Mouse (Mus musculus) forebrain, embryonic 10.5 days (tissue): Measurements from ENCODE around the gene Otof. TPM values are rescaled to one million over a fixed set of nuclear protein-coding genes. Genes with fewer than 3 reads are reported as not detected.
A peak's percentile ranks its signal among the peaks of the same experiment; 100 is the strongest.

ENCODE experiments used
- DNase-seq: peaks from one replicate; pipeline ENCODE4 v3.0.0-alpha.2; 2017; ENCODE audit warnings: low spot score; ENCODE audit errors: extremely low spot score
- H3K27ac ChIP-seq: fragments of 300-500 bp; sonication (generic); 2 replicates; pipeline ENCODE4 v1.5.1; 2016; ENCODE audit warnings: mild to moderate bottlenecking
- H3K27me3 ChIP-seq: fragments of 300-500 bp; sonication (generic); 2 replicates; pipeline ENCODE4 v1.6.1; 2016; ENCODE audit warnings: mild to moderate bottlenecking; ENCODE audit not compliant: poor library complexity, severe bottlenecking
- H3K36me3 ChIP-seq: fragments of 300-500 bp; sonication (generic); replicated peaks from 2 replicates; pipeline ENCODE4 v1.6.1; 2016; ENCODE audit warnings: mild to moderate bottlenecking, moderate library complexity
- H3K4me1 ChIP-seq: fragments of 300-500 bp; sonication (generic); 2 replicates; pipeline ENCODE4 v1.6.1; 2016
- H3K4me3 ChIP-seq: fragments of 300-500 bp; sonication (generic); 2 replicates; pipeline ENCODE4 v1.5.1; 2016; ENCODE audit warnings: mild to moderate bottlenecking, moderate library complexity
- H3K9me3 ChIP-seq: fragments of 300-500 bp; sonication (generic); 2 replicates; pipeline ENCODE4 v1.6.1; 2016; ENCODE audit warnings: mild to moderate bottlenecking, moderate library complexity
- WGBS: fragments of 180-500 bp; shearing (Covaris S2); methylation state at CpG from one replicate; pipeline ENCODE4 v1.1.7; 2016; 5-methylcytosine and 5-hydroxymethylcytosine counted together
- polyA plus RNA-seq: library from polyadenylated mRNA; unstranded; fragments of >200 nt; fragmentation: Nextera tagmentation; extraction: Ambion mirVana; gene quantifications from 2 replicates; pipeline ENCODE4 v1.2.1, GENCODE M21; 2016

The Otof gene
- polyA plus RNA-seq, 1 experiment from 2014 or later = 0.12 TPM

DNA sequence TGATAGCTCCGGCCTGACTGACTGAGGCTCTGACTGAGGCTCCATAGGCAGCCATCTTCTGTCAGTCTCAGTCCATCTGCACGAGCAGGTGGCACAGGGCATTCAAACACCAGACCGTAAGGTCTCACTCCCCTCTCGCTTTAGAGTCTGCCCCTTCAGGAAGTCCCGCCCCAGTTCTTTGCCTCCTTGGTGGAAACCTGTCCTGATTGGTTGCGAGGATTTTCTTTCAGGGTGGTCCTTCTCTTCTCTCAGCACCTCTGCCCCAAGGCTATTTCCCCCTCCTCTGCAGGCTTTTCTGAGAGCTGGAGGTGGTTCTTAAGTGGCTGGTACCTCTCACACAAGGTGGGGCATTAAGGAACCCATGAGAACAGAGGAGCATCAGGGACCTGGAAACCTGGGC is 8.7 kb upstream of the Otof start:
- Histone ChIP-seq H3K4me3 (no peak overlapping the region), H3K27me3 (peaks cover 23% of the 10 kb centered on the region), H3K36me3 (no peaks in the 10 kb centered on the region), H3K9me3 (no peaks in the 10 kb centered on the region), H3K27ac (no peak overlapping the region), H3K4me1 (peaks cover 25% of the 10 kb centered on the region)
- 52% methylated on average over 6 of the region's 6 CpGs for WGBS
- no peak for DNase-seq

DNA sequence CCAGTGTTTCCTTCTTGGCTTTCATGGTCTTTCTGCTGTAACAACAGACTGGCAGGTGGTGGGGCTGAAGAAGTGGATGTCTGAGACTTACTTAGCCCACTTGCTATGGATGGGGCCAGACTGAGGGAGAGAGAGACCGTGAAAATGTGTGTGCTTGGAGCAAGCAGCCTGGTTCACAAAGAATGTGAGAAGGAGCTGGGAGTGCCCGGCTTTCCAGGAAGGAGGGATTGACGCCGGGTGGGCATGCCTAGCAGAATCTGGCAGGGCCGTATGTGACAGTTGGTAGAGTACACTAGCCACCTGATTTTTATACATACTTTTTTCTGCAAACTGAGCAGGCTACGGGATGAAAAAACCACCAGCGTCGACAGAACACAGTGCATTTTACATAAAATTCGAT is 4.6 kb upstream of the Otof start:
- DNase-seq = no peak
- Histone ChIP-seq H3K27ac (no peak overlapping the region), H3K27me3 (peaks cover 59% of the 10 kb centered on the region), H3K4me3 (peak overlapping the region; percentile 38), H3K9me3 (no peaks in the 10 kb centered on the region), H3K36me3 (no peaks in the 10 kb centered on the region), H3K4me1 (peaks cover 34% of the 10 kb centered on the region)
- WGBS = 37% methylated on average over 9 of the region's 9 CpGs

DNA sequence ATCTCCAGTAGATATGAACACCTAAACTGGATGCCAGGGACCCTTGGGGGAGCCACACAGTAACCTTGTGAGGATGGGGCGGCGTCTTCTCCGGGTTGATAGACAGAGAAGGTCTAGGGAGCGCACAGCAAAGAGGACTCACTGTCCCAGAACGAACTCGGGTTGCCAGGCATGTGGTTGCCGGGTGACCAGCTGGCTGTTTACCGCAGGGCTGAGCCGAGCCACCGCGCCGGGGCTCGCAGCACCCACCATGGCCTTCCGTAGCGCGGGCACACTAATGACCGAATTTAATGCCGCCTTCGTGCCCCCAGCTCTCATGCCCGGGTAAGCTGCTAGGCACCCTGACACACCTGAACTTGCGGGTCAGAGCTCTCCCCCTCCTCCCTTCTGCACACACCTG is 4.1 kb upstream of the Otof start, which contains the start of gene 1700001C02Rik:
Gene 1700001C02Rik (plus strand): TSS at position 187 of the 400 bp plus-strand sequence.
- no peak for DNase-seq
- WGBS = 18% methylated on average over 21 of the region's 21 CpGs
- no peaks in the 10 kb centered on the region for H3K9me3 ChIP-seq
- no peak within 1 kb of the TSS for H3K27ac ChIP-seq
- H3K27me3 ChIP-seq = peaks cover 63% of the 10 kb centered on the region
- H3K4me1 ChIP-seq = peaks cover 36% of the 10 kb centered on the region
- H3K36me3 ChIP-seq = no peaks in the 10 kb centered on the region
- H3K4me3 ChIP-seq = peak within 1 kb of the TSS; percentile 38

DNA sequence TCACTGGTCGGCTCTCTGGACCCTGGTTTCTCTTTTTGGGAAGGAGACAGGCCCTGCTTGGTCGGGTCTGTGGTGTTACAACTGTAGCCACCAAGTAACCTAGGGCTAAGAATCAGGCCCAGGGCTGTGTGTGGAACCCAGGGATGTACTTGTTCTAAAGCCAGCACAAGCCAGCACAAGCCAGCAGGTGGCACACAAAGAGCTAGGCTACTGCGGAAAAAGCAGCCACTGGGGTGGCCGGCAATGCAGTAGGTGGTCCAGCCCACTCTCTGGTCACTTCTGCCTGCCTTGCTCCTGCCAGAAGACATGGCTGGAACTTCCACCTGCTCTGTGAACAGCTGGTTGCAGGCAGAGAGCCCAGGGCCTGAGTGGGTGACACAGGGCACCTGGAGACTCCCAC is 1.6 kb downstream of the Otof start:
- no peaks in the 10 kb centered on the region for H3K9me3 ChIP-seq
- 0 out of 2 replicates have a peak overlapping the region, but pooled peaks have one; percentile 40 for H3K27ac ChIP-seq
- peaks cover 30% of the 10 kb centered on the region for H3K4me1 ChIP-seq
- no peaks in the 10 kb centered on the region for H3K36me3 ChIP-seq
- WGBS = 41% methylated on average over 4 of the region's 4 CpGs
- no peak for DNase-seq
- peaks cover 45% of the 10 kb centered on the region for H3K27me3 ChIP-seq
- no peak overlapping the region for H3K4me3 ChIP-seq

DNA sequence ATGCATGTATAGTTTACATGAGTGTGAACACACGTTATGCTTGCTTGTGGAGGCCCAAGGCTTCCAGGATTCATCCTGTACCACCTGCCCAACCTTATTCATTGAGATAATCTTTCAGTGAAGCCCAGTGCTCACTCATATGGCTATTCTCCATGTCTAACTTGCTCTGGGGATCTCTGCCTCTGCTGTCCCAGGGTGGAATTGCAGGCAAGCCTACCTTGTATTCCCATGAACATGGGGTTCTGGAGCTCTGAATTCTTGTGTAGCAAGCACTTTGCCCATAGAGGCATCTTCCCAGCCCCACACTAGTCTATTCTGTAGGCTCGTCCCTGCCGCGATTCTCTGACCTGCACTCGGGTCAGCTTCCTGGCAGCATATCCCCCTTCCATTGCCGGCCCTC is 5.7 kb downstream of the Otof start:
- no peaks in the 10 kb centered on the region for H3K9me3 ChIP-seq
- peaks cover 19% of the 10 kb centered on the region for H3K4me1 ChIP-seq
- no peak overlapping the region for H3K27ac ChIP-seq
- WGBS = 57% methylated on average over 6 of the region's 6 CpGs
- no peaks in the 10 kb centered on the region for H3K36me3 ChIP-seq
- no peak for DNase-seq
- peaks cover 8% of the 10 kb centered on the region for H3K27me3 ChIP-seq
- H3K4me3 ChIP-seq = no peak overlapping the region

DNA sequence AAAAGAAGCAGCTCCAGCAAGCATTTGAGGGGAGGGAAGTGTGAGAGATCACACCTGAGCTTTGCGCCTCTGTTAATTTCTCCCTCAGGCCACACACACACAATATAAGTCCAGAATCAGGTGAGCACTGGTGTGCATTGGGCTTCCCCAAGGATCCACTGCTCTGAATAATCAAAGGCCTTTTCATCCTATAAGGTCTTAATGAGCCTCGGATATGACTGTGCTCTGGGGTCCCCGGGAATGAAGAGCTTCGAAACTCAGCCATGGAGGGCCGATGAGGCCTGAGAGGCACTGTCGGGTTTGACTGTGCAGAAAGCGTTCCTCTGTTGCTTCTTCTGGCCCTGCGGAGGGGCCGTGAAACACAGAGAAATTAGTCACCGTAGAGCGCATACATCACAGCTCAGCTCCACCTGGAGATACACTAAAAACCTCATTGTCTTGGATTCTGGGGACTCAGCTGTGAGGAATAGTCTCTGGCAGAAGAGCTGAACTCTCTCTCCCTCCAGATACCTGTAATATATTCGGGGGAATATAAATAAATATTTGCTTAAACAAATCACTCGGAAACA is 17.3 kb downstream of the Otof start:
- WGBS = 88% methylated on average over 13 of the region's 13 CpGs
- Histone ChIP-seq H3K4me1 (no peaks in the 10 kb centered on the region), H3K27me3 (no peaks in the 10 kb centered on the region), H3K9me3 (no peaks in the 10 kb centered on the region), H3K36me3 (no peaks in the 10 kb centered on the region), H3K27ac (no peak overlapping the region), H3K4me3 (no peak overlapping the region)
- no peak for DNase-seq

DNA sequence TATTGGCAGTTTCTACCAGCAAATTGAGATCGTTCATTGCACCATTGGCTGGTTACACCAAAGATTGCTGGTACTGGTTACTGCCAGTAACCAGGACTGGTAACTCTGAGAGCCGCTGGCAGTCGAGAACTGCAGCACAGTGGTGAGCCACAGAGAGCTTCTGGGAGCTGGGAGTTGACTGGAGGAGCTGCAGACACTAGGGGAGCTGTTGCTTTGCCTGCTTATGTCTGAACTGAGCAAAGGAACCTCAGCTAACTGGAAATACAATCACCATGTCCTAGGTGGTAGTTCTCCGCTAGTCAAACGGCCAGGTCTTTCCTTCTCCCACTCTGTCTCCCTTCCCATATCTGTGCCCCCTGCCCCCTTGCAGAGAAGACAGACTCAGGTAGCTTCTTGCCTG is 19.5 kb downstream of the Otof start:
- H3K4me1 ChIP-seq = no peaks in the 10 kb centered on the region
- no peak overlapping the region for H3K4me3 ChIP-seq
- H3K27ac ChIP-seq = no peak overlapping the region
- WGBS = 80% methylated on average over 5 of the region's 5 CpGs
- no peaks in the 10 kb centered on the region for H3K36me3 ChIP-seq
- H3K27me3 ChIP-seq = no peaks in the 10 kb centered on the region
- no peak for DNase-seq
- no peaks in the 10 kb centered on the region for H3K9me3 ChIP-seq

DNA sequence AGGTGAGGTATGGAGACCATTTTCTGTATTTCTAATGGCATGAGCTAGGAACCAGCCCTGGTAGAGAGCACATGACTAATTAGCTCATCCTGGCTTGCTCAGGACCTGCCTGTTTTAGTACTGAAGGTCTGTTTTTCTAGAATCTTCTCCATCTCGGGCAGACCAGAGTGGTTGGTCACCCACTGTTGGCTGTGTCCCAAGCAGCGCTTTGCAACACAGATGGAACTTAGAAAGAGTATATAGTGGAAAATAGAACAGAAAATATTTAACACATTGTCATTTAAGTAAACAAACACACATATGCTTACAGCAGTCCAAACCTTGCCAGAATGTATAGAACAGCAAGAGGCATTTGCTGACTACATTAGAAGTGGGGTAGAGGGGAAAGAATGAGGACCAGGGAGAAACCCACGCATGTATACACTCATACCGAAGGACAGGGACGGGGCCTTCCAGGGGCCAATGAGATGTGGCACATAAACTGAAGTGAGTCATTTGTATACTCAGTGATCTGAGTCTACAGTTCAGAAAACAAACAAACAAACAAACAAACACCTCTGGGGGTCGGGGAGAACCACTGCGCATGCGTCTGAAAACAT is 21.3 kb downstream of the Otof start:
- H3K4me1 ChIP-seq = no peaks in the 10 kb centered on the region
- H3K27ac ChIP-seq = no peak overlapping the region
- H3K4me3 ChIP-seq = no peak overlapping the region
- H3K36me3 ChIP-seq = no peaks in the 10 kb centered on the region
- no peaks in the 10 kb centered on the region for H3K9me3 ChIP-seq
- DNase-seq = no peak
- WGBS = 93% methylated on average over 8 of the region's 8 CpGs
- H3K27me3 ChIP-seq = no peaks in the 10 kb centered on the region

DNA sequence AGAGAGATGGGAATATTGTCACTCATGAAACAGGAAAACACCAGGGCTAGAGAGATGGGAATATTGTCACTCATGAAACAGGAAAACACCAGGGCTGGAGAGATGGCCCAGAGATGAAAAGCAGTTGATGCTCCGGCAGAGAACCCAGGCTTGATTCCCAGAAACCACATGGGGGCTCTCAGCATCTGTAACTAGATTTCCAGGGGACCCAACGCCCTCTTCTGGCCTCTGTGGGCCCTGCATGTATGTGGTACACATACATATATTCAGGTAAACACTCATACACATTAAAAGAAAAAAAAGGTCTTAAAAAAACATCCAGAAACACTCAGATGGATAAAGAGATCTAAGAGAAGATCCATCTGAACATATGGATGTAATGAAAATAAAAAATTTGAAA is 22.8 kb downstream of the Otof start:
- Histone ChIP-seq H3K4me1 (no peaks in the 10 kb centered on the region), H3K9me3 (no peaks in the 10 kb centered on the region), H3K27me3 (no peaks in the 10 kb centered on the region), H3K4me3 (no peak overlapping the region), H3K27ac (no peak overlapping the region), H3K36me3 (no peaks in the 10 kb centered on the region)
- WGBS = 53% methylated on average over 2 of the region's 2 CpGs
- no peak for DNase-seq

DNA sequence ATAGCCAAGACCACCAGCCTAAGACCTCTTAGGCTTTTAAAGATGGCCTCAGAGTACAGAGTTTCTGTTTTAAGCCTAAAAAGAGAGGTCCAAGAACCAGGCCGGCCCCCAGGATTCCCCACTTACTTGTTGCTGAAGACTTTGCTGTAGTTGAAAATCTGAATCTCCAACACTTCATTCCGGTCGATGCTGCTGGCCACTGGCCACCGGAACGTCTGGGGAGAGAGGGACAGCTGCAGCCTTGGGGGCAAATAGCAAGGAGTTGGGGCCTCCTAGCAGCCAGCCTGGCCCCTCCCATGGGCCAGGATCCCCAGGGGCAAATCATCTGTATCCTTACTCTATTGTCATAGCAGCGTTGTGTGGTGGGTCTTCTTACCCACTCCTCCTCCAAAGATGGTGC is 34.3 kb downstream of the Otof start:
- Histone ChIP-seq H3K4me1 (0 out of 2 replicates have a peak, but pooled peaks cover 7% of the 10 kb centered on the region), H3K4me3 (no peak overlapping the region), H3K36me3 (no peaks in the 10 kb centered on the region), H3K27me3 (no peaks in the 10 kb centered on the region), H3K9me3 (no peaks in the 10 kb centered on the region), H3K27ac (no peak overlapping the region)
- 83% methylated on average over 6 of the region's 6 CpGs for WGBS
- no peak for DNase-seq

DNA sequence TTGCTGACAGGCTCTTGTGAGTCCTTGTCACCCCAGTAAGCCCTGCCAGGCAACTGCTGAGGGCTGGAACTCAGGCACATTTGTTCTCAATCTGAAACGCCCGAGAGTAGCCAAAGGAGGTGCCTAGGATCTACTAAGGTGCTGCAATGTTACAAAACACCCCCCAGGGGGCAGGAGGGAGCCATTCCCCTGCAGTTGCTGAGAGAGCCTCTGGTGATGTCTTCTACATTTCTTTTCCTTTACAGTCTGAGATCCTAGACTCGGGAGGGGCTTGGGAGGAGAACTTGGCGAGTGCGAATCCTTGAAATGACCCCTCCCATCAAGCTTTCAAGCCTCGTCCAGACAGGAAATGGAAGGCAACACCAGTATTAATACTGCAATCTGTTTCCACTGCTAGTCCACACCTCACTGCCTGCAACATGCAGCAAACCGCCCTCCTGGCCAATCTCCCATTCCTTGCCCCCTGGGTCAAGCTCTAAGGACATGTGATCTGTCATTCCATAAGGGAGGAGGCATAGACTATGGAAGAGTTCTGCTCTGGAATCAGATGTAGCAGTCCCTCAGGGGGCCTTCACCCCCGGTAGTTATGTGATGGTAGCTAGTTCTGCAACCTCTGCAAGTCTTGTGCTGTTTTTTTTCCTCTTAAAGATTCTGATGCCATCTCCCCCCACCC is 38.0 kb downstream of the Otof start:
- Histone ChIP-seq H3K4me1 (0 out of 2 replicates have a peak, but pooled peaks cover 7% of the 10 kb centered on the region), H3K4me3 (no peak overlapping the region), H3K36me3 (no peaks in the 10 kb centered on the region), H3K27ac (no peak overlapping the region), H3K27me3 (no peaks in the 10 kb centered on the region), H3K9me3 (no peaks in the 10 kb centered on the region)
- peak; percentile 51 for DNase-seq
- 42% methylated on average over 8 of the region's 8 CpGs for WGBS

DNA sequence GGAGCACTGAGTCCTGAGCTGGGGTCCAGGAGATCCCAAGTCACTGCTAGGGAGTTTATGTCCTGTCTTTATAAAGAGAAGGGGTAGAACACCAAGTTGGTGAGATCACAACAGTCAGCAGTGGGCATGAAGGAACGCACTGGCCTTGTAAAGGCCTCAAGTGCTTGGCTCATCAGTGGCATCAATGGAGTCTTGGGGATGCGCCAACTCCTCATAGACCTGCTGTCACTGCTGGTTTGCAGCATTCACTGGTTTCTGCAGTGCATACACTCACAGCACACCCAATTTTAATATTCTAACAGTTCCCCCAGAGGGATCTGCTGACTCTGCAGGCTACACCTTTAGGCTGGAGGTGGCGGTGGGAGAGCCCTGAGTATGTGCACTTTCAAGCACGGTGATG is 38.6 kb downstream of the Otof start:
- H3K27ac ChIP-seq = no peak overlapping the region
- 0 out of 2 replicates have a peak, but pooled peaks cover 7% of the 10 kb centered on the region for H3K4me1 ChIP-seq
- H3K9me3 ChIP-seq = no peaks in the 10 kb centered on the region
- no peak for DNase-seq
- WGBS = 88% methylated on average over 4 of the region's 4 CpGs
- H3K27me3 ChIP-seq = no peaks in the 10 kb centered on the region
- H3K4me3 ChIP-seq = no peak overlapping the region
- H3K36me3 ChIP-seq = no peaks in the 10 kb centered on the region

DNA sequence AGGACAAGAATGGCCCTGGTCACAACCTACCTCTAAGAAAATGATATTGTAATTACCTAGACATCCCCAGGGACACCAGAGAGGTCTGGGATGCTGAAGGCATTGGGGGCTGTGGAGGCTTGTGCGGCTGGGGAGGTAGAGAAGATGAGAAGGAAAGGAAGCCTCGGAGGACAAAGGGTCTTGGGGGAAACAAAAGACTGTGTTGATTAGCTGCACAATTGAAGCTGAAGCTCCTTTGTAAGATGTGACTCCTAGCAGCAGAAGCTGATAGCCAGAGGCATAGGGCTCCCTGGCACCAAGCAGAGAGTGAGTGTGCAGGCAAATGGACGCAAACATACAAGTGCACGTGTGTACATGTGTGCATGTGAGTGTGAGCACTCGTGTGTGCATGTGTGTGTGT is 45.1 kb downstream of the Otof start:
- H3K27ac ChIP-seq = peak overlapping the region; percentile 35; the same call in 1 of the 2 replicates
- peaks cover 14% of the 10 kb centered on the region for H3K4me1 ChIP-seq
- no peaks in the 10 kb centered on the region for H3K36me3 ChIP-seq
- WGBS = 28% methylated on average over 5 of the region's 5 CpGs
- DNase-seq = no peak
- H3K4me3 ChIP-seq = no peak overlapping the region
- peaks cover 13% of the 10 kb centered on the region for H3K27me3 ChIP-seq
- no peaks in the 10 kb centered on the region for H3K9me3 ChIP-seq
